Mouse (Mus musculus) embryo, embryonic 11.5 days (tissue): ENCODE results near the gene Nipal4.

ENCODE experiments used
- DNase-seq: peaks from one replicate; pipeline ENCODE4 v3.0.0-alpha.2; 2012; ENCODE audit warnings: low read depth, low spot score

Nipal4 gene

DNA sequence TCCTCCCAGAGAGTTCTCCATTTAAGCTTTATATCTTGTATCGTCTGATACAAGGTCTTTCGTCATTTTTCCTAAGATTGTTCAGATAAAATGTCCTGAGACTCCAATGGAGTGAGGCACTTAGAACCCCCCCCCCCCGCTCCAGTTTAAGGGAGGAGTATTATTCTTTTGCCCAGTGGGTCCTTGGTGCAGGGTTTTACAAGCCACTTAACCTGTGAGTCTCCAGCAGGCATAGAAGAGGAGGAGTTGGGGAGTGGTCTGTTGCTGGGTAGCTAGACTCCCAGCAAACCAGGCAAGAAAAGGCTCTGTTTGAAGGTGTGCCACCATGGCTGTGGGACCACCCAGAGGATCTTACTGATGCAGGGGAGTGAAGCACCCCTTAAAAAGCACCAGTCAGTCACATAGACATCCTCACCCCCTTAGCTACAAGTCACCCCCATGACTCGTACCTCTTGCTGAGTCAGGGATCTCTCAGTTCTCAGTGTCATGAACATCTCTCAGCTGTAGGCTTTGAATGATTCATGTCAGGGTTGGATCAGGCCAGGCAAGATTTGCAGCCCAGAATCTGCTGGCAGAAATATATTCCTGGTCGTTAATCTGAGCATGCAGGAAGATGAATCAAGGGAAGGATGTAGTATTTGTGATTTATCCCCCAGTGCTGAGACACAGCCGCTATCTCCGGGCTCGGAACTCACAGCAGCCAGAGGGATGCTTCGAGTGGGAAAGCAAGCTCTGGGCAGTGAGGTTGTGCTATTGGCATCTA is 50.7 kb downstream of the Nipal4 start:
- no peak for DNase-seq

DNA sequence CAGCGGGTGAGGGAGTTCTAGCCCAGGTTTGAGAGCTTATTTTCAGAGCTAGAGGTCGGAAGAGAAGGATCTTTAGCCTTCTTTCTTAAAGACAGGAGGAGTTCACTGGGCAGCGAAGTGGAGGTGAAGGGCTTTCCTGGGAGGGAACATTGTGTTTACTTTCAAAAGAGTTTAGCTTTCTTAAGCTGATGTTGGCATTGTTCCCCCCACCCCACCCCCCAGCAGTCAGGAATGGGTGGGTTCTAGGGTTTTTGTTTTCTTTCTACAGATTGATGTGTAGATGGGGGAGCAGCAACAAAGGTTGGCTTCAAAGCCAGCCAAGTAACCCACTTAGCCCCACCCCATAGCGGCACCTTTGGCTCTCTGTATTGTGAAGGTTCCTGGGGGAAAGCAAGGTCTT is 51.3 kb downstream of the Nipal4 start:
- no peak for DNase-seq

DNA sequence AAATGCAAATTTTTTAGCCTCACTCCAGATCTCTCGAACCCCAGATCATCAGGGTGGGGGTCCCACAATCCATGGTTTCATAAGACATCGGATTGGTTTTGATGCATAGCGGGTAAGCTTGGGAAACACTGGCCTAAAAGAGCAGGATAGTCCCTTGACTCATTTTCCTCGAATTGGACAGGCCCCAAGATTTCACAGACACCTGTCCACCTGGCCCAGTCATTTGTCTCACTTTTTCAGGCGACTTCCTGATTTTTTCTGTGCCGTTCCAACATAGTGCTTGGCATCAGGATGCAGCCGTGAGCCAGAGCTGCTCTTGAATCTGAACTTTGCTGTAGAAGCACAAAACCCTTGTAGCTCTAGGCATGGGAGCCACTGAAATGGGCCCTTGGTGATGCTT is 52.1 kb downstream of the Nipal4 start:
- DNase-seq: no peak

DNA sequence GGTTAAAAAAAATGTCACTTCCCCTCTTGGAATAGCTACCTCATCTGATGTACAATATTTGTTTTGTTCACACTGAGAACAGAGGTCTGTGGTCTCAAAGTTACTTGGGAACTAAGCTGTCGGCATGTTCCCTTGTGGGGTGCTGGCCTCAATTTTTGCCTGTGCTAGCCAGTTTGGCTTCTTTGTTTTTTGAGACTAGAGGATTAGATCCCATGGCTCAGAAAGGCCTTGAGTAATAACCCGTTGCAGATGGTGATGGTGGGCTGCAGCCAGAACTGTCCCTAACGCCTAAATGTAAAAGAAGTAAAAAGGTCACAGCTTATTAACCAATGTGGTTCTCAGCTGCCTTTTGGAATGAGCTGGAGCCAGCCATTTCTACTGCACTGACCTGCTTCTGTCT is 53.1 kb downstream of the Nipal4 start:
- no peak for DNase-seq

DNA sequence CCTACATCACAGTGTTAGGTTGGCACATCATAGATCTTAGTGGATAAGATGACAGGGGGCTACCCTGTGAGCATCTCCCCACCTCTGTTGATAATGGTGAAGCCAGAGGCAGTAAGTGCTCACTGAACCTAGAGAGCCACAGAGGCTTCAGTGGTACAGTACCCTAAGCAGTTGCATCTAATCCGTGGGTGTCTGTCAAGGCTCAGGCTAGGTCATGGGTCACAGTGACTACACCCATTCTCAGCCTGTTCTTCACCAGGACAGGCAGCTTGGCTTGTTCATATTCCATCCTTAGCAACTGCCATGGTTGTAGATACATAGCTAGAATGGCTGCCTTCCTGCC is 55.4 kb downstream of the Nipal4 start:
- no peak for DNase-seq

DNA sequence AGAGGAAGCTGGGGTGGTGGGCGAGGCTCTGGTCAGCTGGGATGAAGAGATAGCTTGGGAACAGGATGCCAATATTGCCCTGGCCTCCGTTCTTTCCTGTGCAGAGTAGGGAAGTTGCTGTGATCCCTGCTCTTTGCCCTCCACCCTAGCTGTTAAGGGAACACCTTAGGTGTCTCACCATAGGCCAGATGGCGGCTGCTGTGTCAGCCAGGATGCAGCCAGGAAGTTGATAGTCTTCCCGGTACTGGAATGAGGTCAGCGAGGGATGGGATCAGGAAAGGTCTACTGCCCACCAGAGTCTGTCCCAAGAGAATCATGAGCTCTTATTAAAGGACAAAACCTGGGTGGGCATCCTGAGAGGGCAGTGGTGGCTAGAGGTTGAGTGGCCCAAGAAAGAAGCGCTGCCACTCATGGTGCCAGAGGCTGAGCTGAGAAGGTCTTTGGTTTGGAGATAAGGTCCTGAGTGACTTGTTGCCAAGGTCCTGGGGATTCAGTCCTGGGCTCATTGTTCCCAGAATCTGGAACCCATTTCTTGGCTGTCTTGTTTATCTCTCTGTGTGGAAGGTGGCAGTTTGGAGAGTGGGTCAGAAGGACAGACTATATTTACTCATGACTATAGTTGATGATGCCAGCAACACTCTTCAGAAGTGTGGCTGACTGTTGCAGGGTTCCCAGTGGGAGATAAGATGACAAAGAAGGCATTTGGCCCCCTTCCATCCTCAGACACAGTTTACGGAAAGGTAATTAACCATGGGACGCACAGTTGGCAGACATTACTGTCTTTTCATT is 56.0 kb downstream of the Nipal4 start:
- DNase-seq: no peak

DNA sequence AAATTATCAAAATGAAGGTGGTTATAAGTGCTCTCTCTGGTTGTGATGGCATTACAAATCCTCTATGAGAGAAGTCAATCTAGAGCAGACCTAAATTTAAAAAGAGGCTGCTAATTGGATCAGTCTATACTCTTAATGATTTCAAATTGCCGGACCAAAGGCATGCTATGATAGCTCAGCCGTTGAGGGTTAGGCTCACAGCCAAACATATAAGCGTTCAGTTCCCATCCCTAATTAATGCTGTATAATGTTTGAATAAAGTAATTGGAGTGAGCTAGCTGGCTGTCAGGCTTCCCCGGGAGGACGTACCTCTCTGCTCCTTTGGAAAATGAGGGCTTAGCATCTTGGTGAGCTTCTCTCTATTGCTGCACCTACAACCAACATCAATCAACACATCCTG is 57.1 kb downstream of the Nipal4 start:
- DNase-seq: no peak

DNA sequence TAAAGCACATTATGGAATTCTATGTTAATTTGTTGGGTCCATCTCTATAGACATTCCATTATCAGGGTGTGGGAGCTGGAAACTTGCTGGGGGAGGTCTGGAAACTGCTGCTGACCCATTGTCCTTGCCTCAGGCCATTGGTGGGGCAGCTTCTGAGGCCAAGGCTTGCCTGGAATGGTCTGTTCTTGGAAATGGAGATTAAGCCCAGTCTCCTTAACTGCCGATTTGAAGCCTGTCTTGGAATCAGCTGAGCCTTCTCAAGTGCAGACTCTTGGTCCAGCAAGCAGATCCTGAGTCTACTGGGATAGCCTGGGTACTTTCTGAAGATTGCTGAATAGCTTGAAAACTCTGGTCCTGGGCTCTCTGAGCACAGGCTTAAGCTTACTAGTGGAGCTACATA is 59.3 kb downstream of the Nipal4 start:
- DNase-seq: no peak

DNA sequence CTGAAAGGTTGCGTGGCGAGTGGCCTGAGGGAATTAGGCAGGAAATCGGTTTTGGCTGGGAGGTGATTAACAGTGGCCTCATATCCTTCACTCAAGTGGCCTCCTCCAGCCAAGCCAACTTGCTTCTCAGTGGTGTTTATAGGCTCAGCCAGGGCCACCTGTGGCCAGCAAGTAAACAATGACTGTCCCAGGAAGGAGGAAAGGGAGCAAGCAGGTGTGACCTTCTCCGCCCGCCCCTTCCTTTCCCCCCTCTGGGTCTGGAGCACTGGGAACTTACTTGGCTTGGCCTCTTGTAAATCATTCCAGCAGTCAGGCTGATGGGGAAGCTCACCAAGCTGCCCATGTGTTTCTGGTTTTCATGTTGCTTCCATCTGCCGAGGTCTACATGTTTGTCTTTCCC is 64.2 kb downstream of the Nipal4 start:
- DNase-seq: no peak
